Mouse (Mus musculus) naive thymus-derived CD4-positive, alpha-beta T cell, adult 2 months (primary cell): ENCODE results near the gene 4922502D21Rik.

ENCODE experiments used
- DNase-seq: peaks from one replicate; pipeline ENCODE4 v3.0.0-alpha.2; 2011; ENCODE audit warnings: low read depth

The 4922502D21Rik gene

DNA sequence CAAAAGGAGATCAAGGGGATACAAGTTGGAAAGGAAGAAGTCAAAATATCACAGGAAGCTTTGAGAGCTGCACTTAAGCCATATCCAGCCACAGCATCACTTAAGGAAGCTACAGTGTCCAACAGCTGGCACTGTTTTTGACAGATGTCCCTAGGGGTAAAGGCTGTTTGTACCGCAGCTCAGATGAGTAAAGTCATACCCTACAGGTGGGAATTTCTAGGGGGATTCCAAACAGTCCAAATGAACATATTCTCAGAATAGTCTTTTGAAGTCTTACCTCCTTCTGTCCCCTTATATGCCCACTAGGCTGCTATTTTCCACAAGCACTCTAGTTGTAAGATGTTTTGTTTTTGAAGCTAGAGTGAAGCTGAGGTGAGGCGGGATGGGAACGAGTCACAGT lies 19.1 kb downstream of the 4922502D21Rik start:
- no peak for DNase-seq

DNA sequence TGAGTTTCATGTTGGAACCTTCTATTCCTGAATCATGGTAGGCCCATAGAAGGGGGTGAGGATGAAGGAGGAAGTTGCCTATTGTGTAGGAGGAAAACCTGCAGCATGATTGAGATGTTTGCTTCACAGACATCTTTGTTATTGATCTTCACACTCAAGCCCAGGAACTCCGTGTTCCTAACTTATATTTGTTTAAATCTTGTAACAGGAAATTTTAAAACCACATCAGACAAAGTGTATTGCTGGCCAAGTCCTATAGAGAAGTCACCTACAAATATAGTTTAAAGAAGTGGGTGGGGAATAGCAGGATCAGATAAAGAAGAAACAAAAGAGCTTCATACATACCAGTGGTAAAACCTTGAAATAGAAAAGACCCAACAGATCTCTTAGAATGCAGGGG lies 27.4 kb downstream of the 4922502D21Rik start:
- DNase-seq, result peak; percentile 53

DNA sequence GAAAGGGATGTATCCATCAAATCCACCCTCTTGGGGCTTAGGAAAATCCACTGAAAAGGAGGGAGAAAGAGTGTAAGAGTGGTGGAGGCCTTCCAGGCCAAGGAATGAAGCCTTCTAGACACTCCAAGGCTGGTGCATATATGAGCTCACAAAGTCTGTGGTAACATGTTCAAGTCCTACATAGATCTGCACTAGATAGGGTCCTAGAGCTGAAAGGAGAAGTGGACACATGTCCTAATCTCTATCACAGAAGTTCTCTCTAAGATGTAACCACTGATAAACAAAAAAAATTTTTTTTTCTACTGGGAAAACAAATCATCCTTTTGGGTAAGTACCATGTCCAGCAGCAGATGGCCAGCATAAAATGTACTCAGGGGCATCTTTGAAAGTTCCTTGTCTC lies 42.9 kb downstream of the 4922502D21Rik start:
- no peak for DNase-seq

DNA sequence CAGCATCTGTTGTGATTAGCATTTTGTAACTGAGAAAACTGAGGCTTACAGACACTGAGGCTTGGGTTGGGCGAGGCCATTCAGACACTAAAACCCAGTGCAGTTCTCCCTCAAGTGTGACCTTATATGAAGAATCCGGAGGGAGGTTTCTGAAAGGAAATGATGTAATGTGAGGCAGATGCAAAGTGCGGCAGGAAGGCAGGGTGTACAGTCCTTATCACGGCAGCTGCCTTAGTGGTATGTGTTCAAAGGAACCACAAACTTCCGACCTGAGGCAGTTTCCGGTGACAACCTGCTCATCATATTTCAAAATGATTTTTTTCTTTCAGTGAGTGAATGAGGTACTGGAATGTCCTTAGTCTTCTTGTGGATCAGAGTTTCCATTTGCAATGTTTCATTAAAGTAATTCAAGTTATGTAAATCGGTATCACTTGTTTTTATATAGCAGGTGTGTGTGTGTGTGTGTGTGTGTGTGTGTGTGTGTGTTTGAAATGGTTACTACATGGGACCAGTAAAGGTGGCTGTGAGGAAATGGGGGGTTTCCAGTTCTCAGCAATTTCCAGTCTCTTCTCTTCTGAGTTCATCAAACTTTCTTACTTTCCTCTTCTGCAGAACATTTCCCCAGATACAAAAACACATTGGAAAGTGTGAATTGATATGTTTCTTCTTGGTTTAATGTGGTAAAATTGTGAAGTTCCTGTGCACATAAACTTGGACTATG lies 47.1 kb downstream of the 4922502D21Rik start:
- DNase-seq, result peak; percentile 95

DNA sequence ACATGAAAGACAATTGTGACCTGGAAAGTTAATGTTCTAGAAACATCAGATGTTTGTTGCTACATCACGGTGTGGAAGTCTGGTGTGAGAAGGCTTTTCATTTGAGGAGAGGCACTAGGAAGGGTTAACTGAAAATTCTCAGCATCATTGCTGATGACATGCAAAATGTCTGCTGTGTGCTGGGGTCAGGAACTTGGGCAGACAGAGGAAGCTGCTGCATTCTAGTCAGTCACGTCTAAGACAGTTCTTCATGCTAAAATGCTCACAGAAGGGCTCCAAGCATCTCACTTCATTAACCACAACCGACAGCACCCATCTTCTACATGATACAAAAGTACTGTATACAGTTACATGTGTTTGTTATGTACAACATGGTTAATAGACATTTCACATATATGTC lies 48.3 kb downstream of the 4922502D21Rik start:
- DNase-seq, result peak; percentile 65

DNA sequence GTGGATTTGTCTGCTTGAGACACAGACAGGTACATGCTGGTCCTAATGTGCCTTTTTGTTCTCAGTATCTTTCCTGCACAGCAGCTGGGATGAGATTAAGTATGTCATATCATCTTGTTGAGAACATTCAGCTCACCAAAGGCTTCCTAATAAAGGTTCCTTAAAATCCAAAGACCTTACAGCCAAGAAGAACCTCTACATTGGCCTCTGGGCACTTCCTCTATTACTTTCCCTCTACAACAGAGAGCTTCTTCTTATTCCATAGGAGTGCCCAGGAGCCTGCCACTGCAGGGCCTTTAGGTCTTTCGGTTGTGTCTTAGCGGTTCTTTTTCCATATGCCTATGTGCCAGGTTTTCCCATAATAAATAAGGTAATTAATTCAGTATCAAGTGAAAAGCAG lies 55.1 kb downstream of the 4922502D21Rik start:
- no peak for DNase-seq

DNA sequence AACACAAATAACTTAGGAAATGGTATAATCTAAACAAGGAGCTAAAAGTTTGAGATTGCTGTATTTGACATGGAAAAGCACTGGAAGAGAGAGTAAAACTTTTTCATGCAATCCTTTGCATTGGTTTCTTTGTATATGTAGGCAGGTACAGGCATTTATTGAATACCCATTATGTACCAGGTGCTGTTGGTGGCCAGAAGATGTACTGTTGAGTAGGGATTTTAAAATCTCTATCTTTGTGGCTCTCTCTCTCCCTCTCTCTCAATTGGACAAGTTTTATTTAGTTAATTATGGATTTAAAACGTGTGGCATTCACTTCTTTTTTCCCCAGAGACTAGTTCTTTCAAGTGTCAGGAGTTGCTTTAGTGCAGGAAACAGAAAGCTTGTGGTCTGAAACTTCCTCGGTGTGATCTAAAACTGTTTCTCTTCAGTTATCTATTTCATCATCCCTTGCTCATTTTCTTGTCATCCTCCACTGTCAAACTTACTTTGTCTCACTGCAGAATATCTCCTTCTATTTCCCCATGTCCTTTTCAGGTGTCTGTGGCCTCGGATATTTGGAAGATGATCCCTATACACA lies 55.9 kb downstream of the 4922502D21Rik start:
- DNase-seq, result peak; percentile 79

DNA sequence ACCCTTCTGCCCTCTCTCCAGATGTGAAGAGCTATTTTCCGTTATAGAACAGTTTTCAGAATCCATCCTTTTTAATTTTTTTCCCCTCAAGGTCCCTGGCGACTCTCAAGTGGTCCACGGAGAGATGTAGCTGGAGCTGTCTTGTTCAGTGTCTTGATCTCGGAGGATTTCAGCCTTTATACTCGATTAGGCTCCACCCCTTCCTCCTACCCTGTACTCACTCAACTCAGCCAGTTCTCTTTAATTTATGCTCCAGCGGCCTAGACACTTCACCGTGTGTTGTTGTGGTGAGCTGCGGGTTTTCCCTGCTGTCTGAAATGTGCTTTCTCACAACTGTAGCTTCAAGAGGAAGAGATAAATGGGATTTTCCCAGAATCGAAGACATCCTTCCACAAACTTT lies 56.4 kb downstream of the 4922502D21Rik start, which contains the start of gene Cd69:
TSS of gene Cd69 (minus strand) at position 217 of the 400 bp plus-strand sequence.
- peak; percentile 96 for DNase-seq

DNA sequence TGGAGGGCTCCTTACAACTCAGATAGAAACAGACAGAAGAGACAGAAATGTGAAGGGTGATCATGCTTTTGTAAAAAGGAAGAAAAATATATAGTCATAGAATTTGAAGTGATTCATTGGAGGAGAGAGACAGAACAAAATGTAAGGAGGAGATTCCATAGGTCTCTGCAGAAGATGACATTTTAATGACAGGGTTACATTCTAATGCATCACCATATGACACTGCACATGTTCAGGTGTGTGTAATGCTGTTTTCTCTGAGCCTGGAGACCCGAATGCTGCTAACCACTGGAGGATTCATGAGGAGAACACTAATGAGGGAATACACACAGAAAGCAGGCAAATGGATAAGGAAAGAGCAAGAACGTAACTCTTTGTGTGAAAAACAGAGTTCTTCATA lies 57.1 kb downstream of the 4922502D21Rik start:
- DNase-seq, result peak; percentile 64

DNA sequence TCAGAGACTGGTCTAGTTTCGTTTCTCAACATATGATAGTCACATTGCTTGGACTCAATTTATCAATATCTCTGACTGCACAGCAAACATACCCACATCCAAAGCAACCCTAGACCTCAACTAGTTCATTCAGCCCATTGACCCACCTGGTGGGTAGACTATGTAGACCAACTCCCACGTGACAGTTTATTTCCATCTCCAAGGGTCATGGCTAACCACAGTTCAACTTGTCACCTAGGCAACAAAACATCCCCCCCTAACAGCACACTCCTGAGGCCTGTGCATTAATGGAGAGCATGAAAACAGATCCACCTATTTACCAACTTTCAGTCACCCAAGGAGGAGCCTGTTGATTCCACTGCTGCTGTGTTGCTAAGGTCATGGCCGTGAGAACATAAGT lies 57.9 kb downstream of the 4922502D21Rik start:
- peak; percentile 90 for DNase-seq
